Mouse (Mus musculus) limb, embryonic 14.5 days (tissue): ENCODE measurements around the gene Pkn1. TPM values are rescaled to one million over a fixed set of nuclear protein-coding genes. Genes with fewer than 3 reads are reported as not detected.

ENCODE experiments used
- ATAC-seq: fragments of 200-750 bp; cut with Nextera tagmentation; 2 replicates; pipeline ENCODE4 v1.8.0; 2017; ENCODE audit warnings: low read depth, moderate number of reproducible peaks, moderate TSS enrichment; ENCODE audit not compliant: low FRiP score
- DNase-seq: peaks from one replicate; pipeline ENCODE4 v3.0.0-alpha.2; 2015; ENCODE audit warnings: low spot score
- H3K27ac ChIP-seq: fragments of 300-500 bp; sonication (generic); replicated peaks from 2 replicates; pipeline ENCODE4 v1.5.1; 2014; ENCODE audit warnings: low read depth, mild to moderate bottlenecking, low read length, moderate library complexity, mixed read lengths
- H3K27me3 ChIP-seq: fragments of 300-500 bp; sonication (generic); 2 replicates; pipeline ENCODE4 v1.6.1; 2014; ENCODE audit warnings: low read length, mixed read lengths; ENCODE audit not compliant: control insufficient read depth, insufficient read depth
- H3K36me3 ChIP-seq: fragments of 300-500 bp; sonication (generic); 2 replicates; pipeline ENCODE4 v1.6.1; 2014; ENCODE audit warnings: mild to moderate bottlenecking, low read length, moderate library complexity, mixed read lengths; ENCODE audit not compliant: control insufficient read depth, insufficient read depth
- H3K4me1 ChIP-seq: fragments of 300-500 bp; sonication (generic); 2 replicates; pipeline ENCODE4 v1.6.1; 2014; ENCODE audit warnings: antibody characterized with exemption, low read length, mixed read lengths; ENCODE audit not compliant: control insufficient read depth, insufficient read depth
- H3K4me2 ChIP-seq: fragments of 300-500 bp; sonication (generic); replicated peaks from 2 replicates; pipeline ENCODE4 v1.6.1; 2014; ENCODE audit warnings: low read depth, mild to moderate bottlenecking, low read length, moderate library complexity; ENCODE audit not compliant: severe bottlenecking
- H3K4me3 ChIP-seq: fragments of 300-500 bp; sonication (generic); replicated peaks from 2 replicates; pipeline ENCODE4 v1.5.1; 2014; ENCODE audit warnings: low read length
- H3K9ac ChIP-seq: fragments of 300-500 bp; sonication (generic); 2 replicates; pipeline ENCODE4 v1.6.1; 2014; ENCODE audit warnings: mild to moderate bottlenecking, low read depth, low read length, moderate library complexity; ENCODE audit not compliant: severe bottlenecking
- H3K9me3 ChIP-seq: fragments of 300-500 bp; sonication (generic); 2 replicates; pipeline ENCODE4 v1.6.1; 2016; ENCODE audit warnings: low read length; ENCODE audit not compliant: control insufficient read depth
- POLR2A ChIP-seq: fragments of 200-500 bp; IDR thresholded peaks from 2 replicates; pipeline ENCODE4 v1.8.0; 2012; ENCODE audit warnings: inconsistent platforms, mild to moderate bottlenecking, moderate library complexity, borderline replicate concordance; ENCODE audit not compliant: insufficient read depth, insufficient read length; ENCODE audit errors: extremely low read depth
- WGBS: fragments of 180-500 bp; shearing (Covaris S2); extraction: QIAGEN DNeasy Blood & Tissue Kit; methylation state at CpG from one replicate; pipeline ENCODE4 v1.1.7; 2014; 5-methylcytosine and 5-hydroxymethylcytosine counted together
- polyA plus RNA-seq, 2 experiments: library from polyadenylated mRNA; depleted of rRNA in 1 of 2; stranded (reverse) in 1 of 2; unstranded in 1 of 2; fragments of >200 nt; fragmentation: Nextera tagmentation in 1 of 2; extraction: Ambion mirVana in 1 of 2; gene quantifications; 2 replicates each; pipeline versions ENCODE4 v1.2.1 to v1.2.3; 2012 to 2014

The Pkn1 gene
- polyA plus RNA-seq, 2 experiments: 24.3 to 46.9 TPM

DNA sequence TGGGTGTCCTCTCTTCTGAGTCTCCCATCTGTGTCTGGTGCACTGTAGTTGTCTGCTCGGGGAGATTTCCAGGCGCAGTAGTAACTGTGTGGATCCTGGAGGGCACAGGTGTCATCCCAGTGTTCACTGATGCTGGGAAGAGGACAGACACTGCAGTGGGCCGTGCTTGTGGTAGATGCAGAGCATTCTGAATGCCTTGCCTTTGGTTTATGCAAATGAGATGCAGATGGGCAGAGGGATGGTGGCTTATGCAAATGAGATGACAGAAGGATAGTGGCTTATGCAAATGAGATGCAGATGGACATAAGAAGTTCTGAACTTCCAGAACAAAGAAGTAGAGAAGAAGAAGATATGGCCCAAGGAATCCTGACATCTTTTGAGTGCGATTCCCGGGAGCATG lies 32.9 kb upstream of the Pkn1 start:
- TF ChIP-seq POLR2A: no peak
- Histone ChIP-seq H3K36me3 (peaks cover 34% of the 10 kb centered on the region), H3K9me3 (no peaks in the 10 kb centered on the region), H3K4me3 (no peak overlapping the region), H3K4me2 (no peak overlapping the region), H3K27ac (no peak overlapping the region), H3K9ac (no peak overlapping the region), H3K4me1 (no peaks in the 10 kb centered on the region), H3K27me3 (no peaks in the 10 kb centered on the region)
- DNase-seq: no peak
- no peak for ATAC-seq
- 73% methylated on average over 5 of the region's 5 CpGs for WGBS

GRCm38 (mm10) chr8:83729009-83729807 lies 30.2 kb upstream of the Pkn1 start:
- no peak overlapping the region for H3K4me3 ChIP-seq
- 61% methylated on average over 11 of the region's 11 CpGs for WGBS
- DNase-seq (no peak), ATAC-seq (peak; percentile 42; the same call in 1 of the 2 replicates)
- no peaks in the 10 kb centered on the region for H3K4me1 ChIP-seq
- H3K27ac ChIP-seq: no peak overlapping the region
- no peaks in the 10 kb centered on the region for H3K9me3 ChIP-seq
- no peak for TF ChIP-seq POLR2A
- no peak overlapping the region for H3K4me2 ChIP-seq
- no peak overlapping the region for H3K9ac ChIP-seq
- H3K27me3 ChIP-seq: no peaks in the 10 kb centered on the region
- H3K36me3 ChIP-seq: peaks cover 55% of the 10 kb centered on the region

- Histone ChIP-seq H3K4me2 (no peak overlapping the region), H3K4me1 (no peaks in the 10 kb centered on the region), H3K9me3 (no peaks in the 10 kb centered on the region), H3K36me3 (peaks cover 79% of the 10 kb centered on the region), H3K27me3 (no peaks in the 10 kb centered on the region), H3K9ac (no peak overlapping the region), H3K4me3 (no peak overlapping the region), H3K27ac (no peak overlapping the region)
- WGBS: 92% methylated on average over 8 of the region's 8 CpGs
- DNase-seq (no peak), ATAC-seq (no peak)
- TF ChIP-seq POLR2A: no peak
These were observed 26.6 kb upstream of the Pkn1 start for GRCm38 (mm10) chr8:83725521-83726102.

DNA sequence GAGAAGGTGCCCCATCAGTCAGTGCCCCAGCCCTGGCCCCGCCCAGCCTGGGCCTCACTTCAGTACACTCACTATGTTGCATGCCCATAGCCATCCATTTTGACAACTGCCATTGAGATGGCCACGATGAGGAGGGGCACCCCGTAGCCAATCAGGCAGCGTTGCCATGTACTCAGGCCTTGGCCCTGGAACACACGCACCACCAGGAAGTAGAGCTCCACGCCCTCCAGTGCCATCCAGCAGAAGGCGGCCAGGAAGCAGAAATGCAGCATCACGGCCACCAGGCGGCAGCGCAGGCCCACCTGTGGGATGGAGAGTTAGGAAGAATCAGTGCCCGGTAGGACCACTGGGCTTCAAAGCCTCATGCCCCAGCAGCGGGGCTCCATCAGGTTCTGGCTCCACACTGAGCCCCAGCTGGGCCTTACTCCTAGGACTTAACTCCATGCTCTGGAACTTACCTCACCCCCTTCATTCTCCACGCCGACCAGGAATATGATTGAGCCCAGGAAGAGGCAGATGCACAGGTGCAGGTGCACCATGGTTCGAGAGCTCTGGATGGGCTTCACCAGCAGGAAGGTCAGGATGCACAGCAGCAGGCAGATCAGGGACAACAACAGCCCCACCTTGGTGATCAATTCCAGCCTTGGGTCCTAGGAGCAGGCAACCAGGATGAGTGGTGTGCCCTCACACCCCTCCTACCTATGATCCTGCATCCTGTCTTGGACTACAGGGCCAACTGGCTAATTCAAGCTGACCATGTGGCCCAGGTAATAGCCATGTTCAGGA lies 25.9 kb upstream of the Pkn1 start:
- Histone ChIP-seq H3K9me3 (no peaks in the 10 kb centered on the region), H3K27me3 (no peaks in the 10 kb centered on the region), H3K4me2 (no peak overlapping the region), H3K36me3 (peaks cover 80% of the 10 kb centered on the region), H3K4me1 (no peaks in the 10 kb centered on the region), H3K27ac (no peak overlapping the region), H3K4me3 (no peak overlapping the region), H3K9ac (no peak overlapping the region)
- ATAC-seq: peak; percentile 32; the same call in 1 of the 2 replicates
- WGBS: 44% methylated on average over 15 of the region's 15 CpGs
- no peak for TF ChIP-seq POLR2A
- DNase-seq: peak; percentile 16

- DNase-seq: no peak
- no peaks in the 10 kb centered on the region for H3K9me3 ChIP-seq
- 84% methylated on average over 11 of the region's 11 CpGs for WGBS
- no peak for TF ChIP-seq POLR2A
- ATAC-seq: no peak
- no peak overlapping the region for H3K9ac ChIP-seq
- H3K4me2 ChIP-seq: no peak overlapping the region
- no peaks in the 10 kb centered on the region for H3K4me1 ChIP-seq
- H3K4me3 ChIP-seq: no peak overlapping the region
- no peak overlapping the region for H3K27ac ChIP-seq
- peaks cover 78% of the 10 kb centered on the region for H3K36me3 ChIP-seq
- H3K27me3 ChIP-seq: no peaks in the 10 kb centered on the region
These were observed 24.6 kb upstream of the Pkn1 start for GRCm38 (mm10) chr8:83723447-83724083.
